Mouse (Mus musculus) kidney, embryonic 14.5 days (tissue): ENCODE measurements around the gene Myh7b. TPM values are rescaled to one million over a fixed set of nuclear protein-coding genes. Genes with fewer than 3 reads are reported as not detected.
A peak's percentile ranks its signal among the peaks of the same experiment; 100 is the strongest.

Experiments
- ATAC-seq: fragments of 200-750 bp; cut with Nextera tagmentation; 2 replicates; pipeline ENCODE4 v1.8.0; 2017; ENCODE audit warnings: moderate number of reproducible peaks, mild to moderate bottlenecking, moderate TSS enrichment, moderate library complexity; ENCODE audit not compliant: low FRiP score, low TSS enrichment
- H3K27ac ChIP-seq: fragments of 300-500 bp; sonication (generic); 2 replicates; pipeline ENCODE4 v1.5.1; 2014; ENCODE audit warnings: low read depth, mild to moderate bottlenecking, low read length, moderate library complexity, mixed read lengths
- H3K27me3 ChIP-seq: fragments of 300-500 bp; sonication (generic); 2 replicates; pipeline ENCODE4 v1.6.1; 2014; ENCODE audit warnings: mild to moderate bottlenecking, low read length; ENCODE audit not compliant: control insufficient read depth, insufficient read depth
- H3K36me3 ChIP-seq: fragments of 300-500 bp; sonication (generic); 2 replicates; pipeline ENCODE4 v1.6.1; 2014; ENCODE audit warnings: low read length, mixed read lengths; ENCODE audit not compliant: control insufficient read depth, insufficient read depth
- H3K4me1 ChIP-seq: fragments of 300-500 bp; sonication (generic); 2 replicates; pipeline ENCODE4 v1.6.1; 2014; ENCODE audit warnings: low read length, mixed read lengths; ENCODE audit not compliant: control insufficient read depth, insufficient read depth
- H3K4me2 ChIP-seq: fragments of 300-500 bp; sonication (generic); replicated peaks from 2 replicates; pipeline ENCODE4 v1.6.1; 2014; ENCODE audit warnings: low read depth, mild to moderate bottlenecking, low read length
- H3K4me3 ChIP-seq: fragments of 300-500 bp; sonication (generic); 2 replicates; pipeline ENCODE4 v1.5.1; 2014; ENCODE audit warnings: mild to moderate bottlenecking, low read length
- H3K9ac ChIP-seq: fragments of 300-500 bp; sonication (generic); 2 replicates; pipeline ENCODE4 v1.6.1; 2014; ENCODE audit warnings: low read depth, mild to moderate bottlenecking, low read length, moderate library complexity
- H3K9me3 ChIP-seq: fragments of 300-500 bp; sonication (generic); 2 replicates; pipeline ENCODE4 v1.6.1; 2016; ENCODE audit warnings: low read length; ENCODE audit not compliant: control insufficient read depth
- WGBS: fragments of 180-500 bp; shearing (Covaris S2); extraction: QIAGEN DNeasy Blood & Tissue Kit; methylation state at CpG from one replicate; pipeline ENCODE4 v1.1.7; 2014; 5-methylcytosine and 5-hydroxymethylcytosine counted together
- polyA plus RNA-seq: library from polyadenylated mRNA; unstranded; fragments of >200 nt; fragmentation: Nextera tagmentation; extraction: Ambion mirVana; gene quantifications from 2 replicates; pipeline ENCODE4 v1.2.1, GENCODE M21; 2014

The Myh7b gene
- polyA plus RNA-seq, 1 experiment from 2014 or later = 2.1 TPM

GRCm38 (mm10) chr2:155628112-155628511 is 17.1 kb downstream of the Myh7b start:
- Histone ChIP-seq H3K27ac (no peak overlapping the region), H3K4me1 (peaks cover 18% of the 10 kb centered on the region; the same call in 1 of the 2 replicates), H3K36me3 (0 out of 2 replicates have a peak, but pooled peaks cover 2% of the 10 kb centered on the region), H3K4me3 (no peak overlapping the region), H3K27me3 (peaks cover 47% of the 10 kb centered on the region), H3K4me2 (no peak overlapping the region), H3K9ac (no peak overlapping the region), H3K9me3 (no peaks in the 10 kb centered on the region)
- ATAC-seq = no peak
- WGBS = 87% methylated on average over 9 of the region's 9 CpGs

DNA sequence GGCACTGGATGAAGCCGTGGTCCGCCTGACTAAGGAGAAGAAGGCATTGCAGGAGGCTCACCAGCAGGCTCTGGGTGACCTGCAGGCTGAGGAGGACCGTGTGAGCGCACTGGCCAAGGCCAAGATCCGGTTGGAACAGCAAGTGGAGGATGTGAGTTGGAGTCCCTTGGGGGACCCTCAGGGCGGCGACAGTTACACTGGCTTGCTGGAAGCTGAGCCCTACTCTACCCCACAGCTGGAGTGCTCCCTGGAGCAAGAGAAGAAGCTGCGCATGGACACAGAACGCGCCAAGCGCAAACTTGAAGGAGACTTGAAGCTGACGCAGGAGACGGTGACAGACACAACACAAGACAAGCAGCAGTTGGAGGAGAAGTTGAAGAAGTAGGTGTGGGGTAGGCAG is 17.5 kb downstream of the Myh7b start:
- Histone ChIP-seq H3K27ac (no peak overlapping the region), H3K27me3 (peaks cover 47% of the 10 kb centered on the region), H3K4me1 (peaks cover 18% of the 10 kb centered on the region; the same call in 1 of the 2 replicates), H3K4me2 (no peak overlapping the region), H3K36me3 (peaks cover 6% of the 10 kb centered on the region; the same call in 1 of the 2 replicates), H3K9ac (no peak overlapping the region), H3K4me3 (no peak overlapping the region), H3K9me3 (no peaks in the 10 kb centered on the region)
- ATAC-seq = no peak
- WGBS = 84% methylated on average over 13 of the region's 13 CpGs

GRCm38 (mm10) chr2:155629231-155629661 is 18.2 kb downstream of the Myh7b start:
- H3K9me3 ChIP-seq = no peaks in the 10 kb centered on the region
- peaks cover 12% of the 10 kb centered on the region for H3K36me3 ChIP-seq
- ATAC-seq = peak; percentile 42
- H3K4me2 ChIP-seq = peak overlapping the region; percentile 70
- peaks cover 18% of the 10 kb centered on the region; the same call in 1 of the 2 replicates for H3K4me1 ChIP-seq
- peak overlapping the region; percentile 34 for H3K4me3 ChIP-seq
- H3K27me3 ChIP-seq = peaks cover 47% of the 10 kb centered on the region
- peak overlapping the region; percentile 47 for H3K9ac ChIP-seq
- H3K27ac ChIP-seq = no peak overlapping the region
- WGBS = 2% methylated on average over 34 of the region's 35 CpGs

DNA sequence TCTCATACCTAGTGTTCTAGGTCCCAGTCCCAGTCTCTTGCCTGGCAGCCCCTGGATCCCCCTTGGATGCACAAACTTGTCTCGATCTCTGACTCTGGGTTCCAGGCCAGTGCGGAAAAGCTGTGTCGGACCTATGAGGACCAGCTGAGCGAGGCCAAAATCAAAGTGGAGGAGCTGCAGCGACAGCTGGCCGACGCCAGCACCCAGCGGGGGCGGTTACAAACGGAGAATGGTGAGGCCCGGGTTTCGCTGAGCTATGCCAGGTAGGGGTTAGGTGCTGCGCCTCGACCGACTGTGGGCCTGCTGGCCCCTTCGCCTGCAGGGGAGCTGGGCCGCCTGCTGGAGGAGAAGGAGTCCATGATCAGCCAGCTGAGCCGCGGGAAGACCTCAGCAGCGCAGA is 19.1 kb downstream of the Myh7b start:
- WGBS = 32% methylated on average over 20 of the region's 20 CpGs
- no peak for ATAC-seq
- H3K4me1 ChIP-seq = peaks cover 18% of the 10 kb centered on the region; the same call in 1 of the 2 replicates
- no peak overlapping the region for H3K9ac ChIP-seq
- peaks cover 47% of the 10 kb centered on the region for H3K27me3 ChIP-seq
- H3K4me2 ChIP-seq = no peak overlapping the region
- no peak overlapping the region for H3K4me3 ChIP-seq
- no peak overlapping the region for H3K27ac ChIP-seq
- H3K36me3 ChIP-seq = peaks cover 21% of the 10 kb centered on the region
- no peaks in the 10 kb centered on the region for H3K9me3 ChIP-seq

GRCm38 (mm10) chr2:155630590-155631416 is 19.8 kb downstream of the Myh7b start:
- H3K27ac ChIP-seq = no peak overlapping the region
- H3K36me3 ChIP-seq = peaks cover 27% of the 10 kb centered on the region
- H3K4me2 ChIP-seq = no peak overlapping the region
- no peaks in the 10 kb centered on the region for H3K9me3 ChIP-seq
- peaks cover 47% of the 10 kb centered on the region for H3K27me3 ChIP-seq
- no peak overlapping the region for H3K9ac ChIP-seq
- peaks cover 18% of the 10 kb centered on the region; the same call in 1 of the 2 replicates for H3K4me1 ChIP-seq
- ATAC-seq = no peak
- 27% methylated on average over 43 of the region's 43 CpGs for WGBS
- H3K4me3 ChIP-seq = no peak overlapping the region

DNA sequence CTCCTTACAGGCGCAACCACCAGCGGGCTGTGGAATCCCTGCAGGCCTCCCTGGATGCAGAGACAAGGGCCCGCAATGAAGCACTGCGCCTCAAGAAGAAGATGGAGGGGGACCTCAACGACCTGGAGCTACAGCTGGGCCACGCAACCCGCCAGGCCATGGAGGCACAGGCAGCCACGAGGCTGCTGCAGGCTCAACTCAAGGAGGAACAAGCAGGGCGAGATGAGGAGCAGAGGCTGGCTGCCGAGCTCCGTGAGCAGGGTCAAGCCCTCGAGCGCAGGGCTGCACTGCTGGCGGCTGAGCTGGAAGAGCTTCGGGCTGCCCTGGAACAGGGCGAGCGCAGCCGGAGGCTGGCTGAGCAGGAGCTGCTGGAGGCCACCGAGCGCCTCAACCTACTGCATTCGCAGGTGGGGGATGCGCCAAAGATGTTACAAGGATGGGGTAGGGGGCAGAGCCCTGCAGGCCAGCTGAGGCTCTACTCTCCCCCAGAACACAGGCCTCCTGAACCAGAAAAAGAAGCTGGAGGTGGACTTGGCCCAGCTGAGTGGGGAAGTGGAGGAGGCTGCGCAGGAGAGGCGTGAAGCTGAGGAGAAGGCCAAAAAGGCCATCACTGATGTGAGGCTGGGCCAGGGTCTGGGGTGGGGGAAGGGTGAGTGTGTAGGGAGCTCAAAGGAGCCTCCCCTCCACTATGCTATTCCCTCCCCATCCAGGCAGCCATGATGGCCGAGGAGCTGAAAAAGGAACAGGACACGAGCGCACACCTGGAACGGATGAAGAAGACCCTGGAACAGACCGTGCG is 21.3 kb downstream of the Myh7b start:
- H3K4me2 ChIP-seq = no peak overlapping the region
- H3K27me3 ChIP-seq = peaks cover 40% of the 10 kb centered on the region
- no peak overlapping the region for H3K4me3 ChIP-seq
- peak; percentile 11; the same call in 1 of the 2 replicates for ATAC-seq
- H3K4me1 ChIP-seq = peaks cover 18% of the 10 kb centered on the region; the same call in 1 of the 2 replicates
- H3K36me3 ChIP-seq = peaks cover 43% of the 10 kb centered on the region
- H3K9ac ChIP-seq = no peak overlapping the region
- no peak overlapping the region for H3K27ac ChIP-seq
- 70% methylated on average over 30 of the region's 30 CpGs for WGBS
- no peaks in the 10 kb centered on the region for H3K9me3 ChIP-seq

DNA sequence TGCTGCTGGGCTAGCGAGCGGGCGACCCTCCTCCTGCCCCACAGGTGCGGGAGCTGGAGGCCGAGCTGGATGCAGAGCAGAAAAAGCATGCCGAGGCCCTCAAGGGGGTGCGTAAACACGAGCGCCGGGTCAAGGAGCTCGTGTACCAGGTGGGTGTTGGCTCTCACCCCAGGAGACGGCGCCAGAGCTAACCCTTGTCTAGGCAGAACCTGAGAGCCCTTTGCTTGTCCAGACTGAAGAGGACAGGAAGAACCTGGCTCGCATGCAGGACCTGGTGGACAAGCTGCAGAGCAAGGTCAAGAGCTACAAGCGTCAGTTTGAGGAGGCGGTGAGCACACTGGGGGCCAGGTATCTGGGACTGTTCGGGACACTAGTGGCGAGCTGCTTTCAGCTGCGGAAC is 22.1 kb downstream of the Myh7b start:
- H3K9ac ChIP-seq = no peak overlapping the region
- peaks cover 18% of the 10 kb centered on the region; the same call in 1 of the 2 replicates for H3K4me1 ChIP-seq
- no peak overlapping the region for H3K4me3 ChIP-seq
- ATAC-seq = no peak
- peaks cover 34% of the 10 kb centered on the region for H3K27me3 ChIP-seq
- H3K9me3 ChIP-seq = no peaks in the 10 kb centered on the region
- H3K36me3 ChIP-seq = peaks cover 51% of the 10 kb centered on the region
- H3K4me2 ChIP-seq = no peak overlapping the region
- 66% methylated on average over 19 of the region's 19 CpGs for WGBS
- H3K27ac ChIP-seq = no peak overlapping the region

- Histone ChIP-seq H3K27ac (no peak overlapping the region), H3K4me2 (no peak overlapping the region), H3K9me3 (no peaks in the 10 kb centered on the region), H3K4me3 (no peak overlapping the region), H3K4me1 (peaks cover 18% of the 10 kb centered on the region; the same call in 1 of the 2 replicates), H3K9ac (no peak overlapping the region), H3K27me3 (peaks cover 28% of the 10 kb centered on the region), H3K36me3 (peaks cover 55% of the 10 kb centered on the region)
- WGBS = 92% methylated on average over 9 of the region's 9 CpGs
- ATAC-seq = no peak
These were observed 22.7 kb downstream of the Myh7b start for GRCm38 (mm10) chr2:155633731-155634130.
